Mouse (Mus musculus): ENCODE results near the gene Tle2. TPM values are rescaled to one million over a fixed set of nuclear protein-coding genes. Genes with fewer than 3 reads are reported as not detected.
A peak's percentile ranks its signal among the peaks of the same experiment; 100 is the strongest.

Tle2 gene
- polyA plus RNA-seq, 1 experiment from 2014 or later, result 18.4 TPM

GRCm38 (mm10) chr10:81626994-81627835 is 52.9 kb downstream of the Tle2 start, which contains the start of gene Sirt6:
Gene Sirt6, minus strand, starts transcription at chr10:81627797.
- Histone ChIP-seq H3K27ac (replicated peaks; ENCODE audit: low read depth, low read length) (peak within 1 kb of the TSS; percentile 84), H3K4me3 (ENCODE audit: low read depth, low read length) (peak within 1 kb of the TSS; percentile 71), H3K27me3 (ENCODE audit: control insufficient read depth, insufficient read depth, low read length) (no peaks in the 10 kb centered on the region), H3K36me3 (ENCODE audit: control insufficient read depth, insufficient read depth, low read length) (peaks cover 4% of the 10 kb centered on the region; the same call in 1 of the 2 replicates), H3K4me1 (ENCODE audit: control insufficient read depth, insufficient read depth, low read length) (peaks cover 5% of the 10 kb centered on the region), H3K9ac (ENCODE audit: low read length) (peak within 1 kb of the TSS; percentile 85), H3K9me3 (ENCODE audit: control insufficient read depth, low read length) (no peaks in the 10 kb centered on the region), H3K4me2 (ENCODE audit: low read depth, severe bottlenecking) (peak within 1 kb of the TSS; percentile 83)
- peak; percentile 81; the same call in 1 of the 2 replicates for ATAC-seq (ENCODE audit: insufficient number of reproducible peaks, low FRiP score, low TSS enrichment, low read depth)
- peak; percentile 94 for DNase-seq (ENCODE audit: low spot score)
- WGBS, result 7% methylated on average over 40 of the region's 40 CpGs

DNA sequence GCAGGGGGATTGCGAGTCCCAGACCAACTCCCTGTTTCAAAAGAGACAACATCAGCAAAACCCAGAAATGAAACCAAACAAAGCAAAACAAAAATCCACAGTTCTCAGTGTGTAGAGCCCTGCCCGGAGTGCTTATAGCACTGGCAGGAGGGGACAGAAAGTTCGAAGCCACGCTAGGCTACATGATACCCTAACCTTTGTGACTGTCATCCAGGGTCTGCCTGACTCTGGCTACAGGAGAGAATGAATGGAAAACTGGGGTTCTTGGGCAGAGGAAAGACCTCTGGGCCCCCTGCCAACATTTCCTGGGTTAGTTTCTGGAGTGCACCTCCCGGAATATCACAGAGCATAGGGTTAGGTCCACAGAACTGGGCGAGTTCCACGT is 53.5 kb downstream of the Tle2 start:
- peak overlapping the region; percentile 71 for H3K4me3 ChIP-seq (ENCODE audit: low read depth, low read length)
- DNase-seq (ENCODE audit: low spot score) (no peak), ATAC-seq (ENCODE audit: insufficient number of reproducible peaks, low FRiP score, low TSS enrichment, low read depth) (no peak)
- H3K9ac ChIP-seq (ENCODE audit: low read length), result peak overlapping the region; percentile 85
- no peaks in the 10 kb centered on the region for H3K27me3 ChIP-seq (ENCODE audit: control insufficient read depth, insufficient read depth, low read length)
- H3K27ac ChIP-seq (replicated peaks; ENCODE audit: low read depth, low read length), result peak overlapping the region; percentile 84
- H3K36me3 ChIP-seq (ENCODE audit: control insufficient read depth, insufficient read depth, low read length), result peaks cover 4% of the 10 kb centered on the region; the same call in 1 of the 2 replicates
- peak overlapping the region; percentile 83 for H3K4me2 ChIP-seq (ENCODE audit: low read depth, severe bottlenecking)
- peaks cover 5% of the 10 kb centered on the region for H3K4me1 ChIP-seq (ENCODE audit: control insufficient read depth, insufficient read depth, low read length)
- no peaks in the 10 kb centered on the region for H3K9me3 ChIP-seq (ENCODE audit: control insufficient read depth, low read length)
- WGBS, result 67% methylated on average over 7 of the region's 7 CpGs

- WGBS, result 78% methylated on average over 16 of the region's 16 CpGs
- no peak for ATAC-seq (ENCODE audit: insufficient number of reproducible peaks, low FRiP score, low TSS enrichment, low read depth)
Observed at GRCm38 (mm10) chr10:81628390-81628789, 54.0 kb downstream of the Tle2 start, which contains the start of gene Ankrd24. Gene Ankrd24, plus strand, starts transcription at chr10:81628540.

DNA sequence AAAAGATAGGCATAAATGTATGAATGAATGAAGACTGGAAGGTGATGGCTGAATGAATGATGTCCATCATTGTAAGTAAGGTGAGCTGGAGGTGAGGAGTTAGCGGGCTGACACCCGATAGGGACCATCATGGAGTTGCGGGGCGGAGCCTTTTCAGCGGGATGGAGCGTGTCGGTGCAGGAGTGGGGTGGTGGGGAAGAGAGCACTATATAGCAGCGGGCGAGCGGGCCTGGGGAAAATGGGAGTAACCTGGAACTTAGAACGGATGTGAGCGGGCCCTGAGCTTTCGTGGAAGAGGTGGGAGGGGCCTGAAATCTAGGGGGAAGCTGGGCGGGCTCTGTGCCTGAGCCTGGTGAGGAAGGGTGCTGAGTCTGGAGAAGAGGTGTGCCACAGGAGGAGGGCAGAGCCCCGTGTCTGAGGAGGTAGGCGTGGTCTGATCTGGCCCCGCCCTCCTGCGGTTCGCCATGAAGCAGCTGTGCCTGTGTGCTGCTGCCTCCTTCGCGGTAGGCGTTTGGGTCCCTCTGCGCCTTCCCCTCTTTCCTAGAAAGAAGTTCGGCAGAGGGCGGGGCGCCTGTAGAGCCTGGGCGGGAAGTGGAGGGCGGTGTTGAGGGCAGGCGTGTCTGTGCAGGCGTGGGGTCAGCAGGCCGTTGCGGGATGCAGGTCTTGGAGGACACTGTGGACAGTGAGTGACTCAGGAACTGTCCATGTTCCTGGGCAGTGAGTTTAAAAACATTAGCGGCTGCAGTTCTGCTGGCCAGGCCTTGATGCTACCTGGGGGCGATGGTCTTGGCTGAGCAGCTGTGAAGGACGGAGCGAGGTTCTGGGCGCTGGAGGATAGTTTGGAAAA is 59.1 kb downstream of the Tle2 start:
- no peaks in the 10 kb centered on the region for H3K27me3 ChIP-seq (ENCODE audit: control insufficient read depth, insufficient read depth, low read length)
- H3K4me2 ChIP-seq (ENCODE audit: low read depth, severe bottlenecking), result peak overlapping the region; percentile 73
- 3% methylated on average over 37 of the region's 37 CpGs for WGBS

More at GRCm38 (mm10) chr10:81628390-81628789, 54.0 kb downstream of the Tle2 start, which contains the start of gene Ankrd24:
- Histone ChIP-seq H3K9me3 (ENCODE audit: control insufficient read depth, low read length) (no peaks in the 10 kb centered on the region), H3K4me3 (ENCODE audit: low read depth, low read length) (peak within 1 kb of the TSS; percentile 71), H3K27ac (replicated peaks; ENCODE audit: low read depth, low read length) (peak within 1 kb of the TSS; percentile 84), H3K36me3 (ENCODE audit: control insufficient read depth, insufficient read depth, low read length) (peaks cover 4% of the 10 kb centered on the region; the same call in 1 of the 2 replicates), H3K27me3 (ENCODE audit: control insufficient read depth, insufficient read depth, low read length) (no peaks in the 10 kb centered on the region), H3K4me2 (ENCODE audit: low read depth, severe bottlenecking) (peak within 1 kb of the TSS; percentile 83), H3K4me1 (ENCODE audit: control insufficient read depth, insufficient read depth, low read length) (peaks cover 5% of the 10 kb centered on the region), H3K9ac (ENCODE audit: low read length) (peak within 1 kb of the TSS; percentile 85)
- DNase-seq (ENCODE audit: low spot score), result no peak

DNA sequence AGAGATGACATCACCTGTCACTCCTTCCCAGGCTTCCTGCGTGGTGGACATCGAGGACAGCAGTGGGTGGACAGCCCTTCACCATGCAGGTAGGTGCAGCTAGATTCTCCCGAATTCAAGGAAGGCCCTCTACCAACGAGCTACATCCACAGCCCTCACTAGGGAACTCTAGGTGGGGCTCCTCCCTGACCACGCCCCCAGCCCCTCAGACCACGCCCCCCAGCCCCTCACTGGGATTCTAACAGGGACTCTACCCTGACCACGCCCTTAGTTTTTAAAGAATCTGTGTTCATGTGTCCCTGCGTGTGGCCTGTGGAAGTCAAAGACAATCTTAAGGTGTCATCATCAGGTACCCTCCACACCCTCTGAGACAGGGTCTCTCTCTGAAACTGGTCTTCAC is 62.0 kb downstream of the Tle2 start:
- no peaks in the 10 kb centered on the region for H3K36me3 ChIP-seq (ENCODE audit: control insufficient read depth, insufficient read depth, low read length)
- DNase-seq (ENCODE audit: low spot score) (no peak), ATAC-seq (ENCODE audit: insufficient number of reproducible peaks, low FRiP score, low TSS enrichment, low read depth) (no peak)
- no peak overlapping the region for H3K4me3 ChIP-seq (ENCODE audit: low read depth, low read length)
- no peaks in the 10 kb centered on the region for H3K4me1 ChIP-seq (ENCODE audit: control insufficient read depth, insufficient read depth, low read length)
- 11% methylated on average over 8 of the region's 8 CpGs for WGBS
- no peak overlapping the region for H3K4me2 ChIP-seq (ENCODE audit: low read depth, severe bottlenecking)
- no peak overlapping the region for H3K9ac ChIP-seq (ENCODE audit: low read length)
- H3K27me3 ChIP-seq (ENCODE audit: control insufficient read depth, insufficient read depth, low read length), result no peaks in the 10 kb centered on the region
- H3K27ac ChIP-seq (replicated peaks; ENCODE audit: low read depth, low read length), result no peak overlapping the region
- no peaks in the 10 kb centered on the region for H3K9me3 ChIP-seq (ENCODE audit: control insufficient read depth, low read length)

More for the DNA sequence above, 59.1 kb downstream of the Tle2 start:
- DNase-seq (ENCODE audit: low spot score) (peak; percentile 92), ATAC-seq (ENCODE audit: insufficient number of reproducible peaks, low FRiP score, low TSS enrichment, low read depth) (peak; percentile 89)
- no peaks in the 10 kb centered on the region for H3K9me3 ChIP-seq (ENCODE audit: control insufficient read depth, low read length)
- H3K36me3 ChIP-seq (ENCODE audit: control insufficient read depth, insufficient read depth, low read length), result no peaks in the 10 kb centered on the region
- H3K9ac ChIP-seq (ENCODE audit: low read length), result peak overlapping the region; percentile 60
- H3K27ac ChIP-seq (replicated peaks; ENCODE audit: low read depth, low read length), result 0 out of 2 replicates have a peak overlapping the region, but pooled peaks have one; percentile 47
- H3K4me1 ChIP-seq (ENCODE audit: control insufficient read depth, insufficient read depth, low read length), result no peaks in the 10 kb centered on the region
- H3K4me3 ChIP-seq (ENCODE audit: low read depth, low read length), result peak overlapping the region; percentile 36

GRCm38 (mm10) chr10:81638101-81638500 is 63.7 kb downstream of the Tle2 start:
- H3K4me2 ChIP-seq (ENCODE audit: low read depth, severe bottlenecking), result no peak overlapping the region
- DNase-seq (ENCODE audit: low spot score), result no peak
- no peaks in the 10 kb centered on the region for H3K36me3 ChIP-seq (ENCODE audit: control insufficient read depth, insufficient read depth, low read length)
- 62% methylated on average over 6 of the region's 6 CpGs for WGBS
- no peaks in the 10 kb centered on the region for H3K9me3 ChIP-seq (ENCODE audit: control insufficient read depth, low read length)
- H3K9ac ChIP-seq (ENCODE audit: low read length), result no peak overlapping the region
- H3K27ac ChIP-seq (replicated peaks; ENCODE audit: low read depth, low read length), result no peak overlapping the region
- no peaks in the 10 kb centered on the region for H3K27me3 ChIP-seq (ENCODE audit: control insufficient read depth, insufficient read depth, low read length)
- ATAC-seq (ENCODE audit: insufficient number of reproducible peaks, low FRiP score, low TSS enrichment, low read depth), result no peak
- peaks cover 10% of the 10 kb centered on the region for H3K4me1 ChIP-seq (ENCODE audit: control insufficient read depth, insufficient read depth, low read length)
- H3K4me3 ChIP-seq (ENCODE audit: low read depth, low read length), result no peak overlapping the region

Other genes starting within 250 kb of the Tle2 start
- gene Tbxa2r, start 245.8 kb upstream of the Tle2 start, polyA plus RNA-seq (2014; fragmentation: Nextera tagmentation; extraction: Ambion mirVana), result 1.7 and 1.8 TPM in 2 replicates
- gene Gipc3, start 231.3 kb upstream of the Tle2 start, polyA plus RNA-seq (2014; fragmentation: Nextera tagmentation; extraction: Ambion mirVana), result not detected in 2 replicates
- 129 and 130 TPM in 2 replicates for gene Hmg20b, start 224.1 kb upstream of the Tle2 start, polyA plus RNA-seq (2014; fragmentation: Nextera tagmentation; extraction: Ambion mirVana)
- 4.7 and 5.9 TPM in 2 replicates for gene Mfsd12, start 217.1 kb upstream of the Tle2 start, polyA plus RNA-seq (2014; fragmentation: Nextera tagmentation; extraction: Ambion mirVana)
- gene 4930404N11Rik, start 208.7 kb upstream of the Tle2 start, polyA plus RNA-seq (2014; fragmentation: Nextera tagmentation; extraction: Ambion mirVana), result 0.21 and 0.45 TPM in 2 replicates
- 107 and 119 TPM in 2 replicates for gene Fzr1, start 196.0 kb upstream of the Tle2 start, polyA plus RNA-seq (2014; fragmentation: Nextera tagmentation; extraction: Ambion mirVana)
- gene Dohh, start 190.1 kb upstream of the Tle2 start, polyA plus RNA-seq (2014; fragmentation: Nextera tagmentation; extraction: Ambion mirVana), result 53.7 and 55.7 TPM in 2 replicates
- gene Gm48551, start 190.1 kb upstream of the Tle2 start, polyA plus RNA-seq (2014; fragmentation: Nextera tagmentation; extraction: Ambion mirVana), result 2.1 and 2.8 TPM in 2 replicates
- gene Gm48552, start 185.6 kb upstream of the Tle2 start, polyA plus RNA-seq (2014; fragmentation: Nextera tagmentation; extraction: Ambion mirVana), result 0.40 and 1.0 TPM in 2 replicates
- 3.4 and 3.5 TPM in 2 replicates for gene Smim24, start 181.5 kb upstream of the Tle2 start, polyA plus RNA-seq (2014; fragmentation: Nextera tagmentation; extraction: Ambion mirVana)
- 16.7 and 18.7 TPM in 2 replicates for gene Nfic, start 118.9 kb upstream of the Tle2 start, polyA plus RNA-seq (2014; fragmentation: Nextera tagmentation; extraction: Ambion mirVana)
- gene Celf5, start 91.9 kb upstream of the Tle2 start, polyA plus RNA-seq (2014; fragmentation: Nextera tagmentation; extraction: Ambion mirVana), result 0.33 and 0.77 TPM in 2 replicates
- 60.3 and 66.8 TPM in 2 replicates for gene Ncln, start 78.2 kb upstream of the Tle2 start, polyA plus RNA-seq (2014; fragmentation: Nextera tagmentation; extraction: Ambion mirVana)
- gene S1pr4, start 74.4 kb upstream of the Tle2 start, polyA plus RNA-seq (2014; fragmentation: Nextera tagmentation; extraction: Ambion mirVana), result 0.10 and 0.43 TPM in 2 replicates
- 0.99 and 1.1 TPM in 2 replicates for gene Gna15, start 50.3 kb upstream of the Tle2 start, polyA plus RNA-seq (2014; fragmentation: Nextera tagmentation; extraction: Ambion mirVana)
- 80.3 and 82.1 TPM in 2 replicates for gene Gna11, start 29.4 kb upstream of the Tle2 start, polyA plus RNA-seq (2014; fragmentation: Nextera tagmentation; extraction: Ambion mirVana)
- 259 and 343 TPM in 2 replicates for gene Aes, start 15.1 kb upstream of the Tle2 start, polyA plus RNA-seq (2014; fragmentation: Nextera tagmentation; extraction: Ambion mirVana)
- gene Tle6, start 26.5 kb downstream of the Tle2 start, polyA plus RNA-seq (2014; fragmentation: Nextera tagmentation; extraction: Ambion mirVana), result 11.1 and 11.6 TPM in 2 replicates
- gene BC025920, start 31.7 kb downstream of the Tle2 start, polyA plus RNA-seq (2014; fragmentation: Nextera tagmentation; extraction: Ambion mirVana), result 0.63 and 1.5 TPM in 2 replicates
- gene Sirt6, start 53.2 kb downstream of the Tle2 start, polyA plus RNA-seq (2014; fragmentation: Nextera tagmentation; extraction: Ambion mirVana), result 46.2 and 46.5 TPM in 2 replicates
- gene Ankrd24, start 54.0 kb downstream of the Tle2 start, polyA plus RNA-seq (2014; fragmentation: Nextera tagmentation; extraction: Ambion mirVana), result 4.3 and 5.5 TPM in 2 replicates
- 5.5 and 6.2 TPM in 2 replicates for gene Gm10778, start 74.5 kb downstream of the Tle2 start, polyA plus RNA-seq (2014; fragmentation: Nextera tagmentation; extraction: Ambion mirVana)
- 17.2 and 17.3 TPM in 2 replicates for gene Zfp433, start 130.3 kb downstream of the Tle2 start, polyA plus RNA-seq (2014; fragmentation: Nextera tagmentation; extraction: Ambion mirVana)
- gene Gm3055, start 196.6 kb downstream of the Tle2 start, polyA plus RNA-seq (2014; fragmentation: Nextera tagmentation; extraction: Ambion mirVana), result 10.6 and 11.9 TPM in 2 replicates
- 3.2 and 4.4 TPM in 2 replicates for gene Gm4767, start 237.6 kb downstream of the Tle2 start, polyA plus RNA-seq (2014; fragmentation: Nextera tagmentation; extraction: Ambion mirVana)